Mouse (Mus musculus) midbrain, postnatal 0 days (tissue): Measurements from ENCODE around the gene Slc25a3. TPM values are rescaled to one million over a fixed set of nuclear protein-coding genes. Genes with fewer than 3 reads are reported as not detected.

Source experiments
- ATAC-seq: fragments of 200-750 bp; cut with Nextera tagmentation; 2 replicates; pipeline ENCODE4 v1.8.0; 2017; ENCODE audit warnings: moderate number of reproducible peaks, mild to moderate bottlenecking, moderate TSS enrichment, moderate library complexity; ENCODE audit not compliant: low FRiP score
- DNase-seq: peaks from one replicate; pipeline ENCODE4 v3.0.0-alpha.2; 2015; ENCODE audit warnings: low spot score
- H3K27ac ChIP-seq: fragments of 300-500 bp; sonication (generic); 2 replicates; pipeline ENCODE4 v1.5.1; 2014; ENCODE audit warnings: low read depth, mild to moderate bottlenecking, low read length, mixed read lengths
- H3K27me3 ChIP-seq: fragments of 300-500 bp; sonication (generic); 2 replicates; pipeline ENCODE4 v1.6.1; 2014; ENCODE audit warnings: low read length, control low read depth, mixed read lengths; ENCODE audit not compliant: insufficient read depth
- H3K36me3 ChIP-seq: fragments of 300-500 bp; sonication (generic); 2 replicates; pipeline ENCODE4 v1.6.1; 2014; ENCODE audit warnings: low read length, control low read depth, mixed read lengths; ENCODE audit not compliant: insufficient read depth
- H3K4me1 ChIP-seq: fragments of 300-500 bp; sonication (generic); 2 replicates; pipeline ENCODE4 v1.6.1; 2014; ENCODE audit warnings: mild to moderate bottlenecking, control low read depth, antibody characterized with exemption, low read length, mixed read lengths; ENCODE audit not compliant: insufficient read depth
- H3K4me2 ChIP-seq: fragments of 300-500 bp; sonication (generic); 2 replicates; pipeline ENCODE4 v1.6.1; 2014; ENCODE audit warnings: low read depth, mild to moderate bottlenecking, low read length, mixed read lengths; ENCODE audit not compliant: poor library complexity, severe bottlenecking
- H3K4me3 ChIP-seq: fragments of 300-500 bp; sonication (generic); 2 replicates; pipeline ENCODE4 v1.5.1; 2014; ENCODE audit warnings: low read depth, mild to moderate bottlenecking, low read length, moderate library complexity
- H3K9ac ChIP-seq: fragments of 300-500 bp; sonication (generic); replicated peaks from 2 replicates; pipeline ENCODE4 v1.6.1; 2014; ENCODE audit warnings: mild to moderate bottlenecking, low read length, moderate library complexity, mixed read lengths; ENCODE audit not compliant: poor library complexity, severe bottlenecking
- H3K9me3 ChIP-seq: fragments of 300-500 bp; sonication (generic); 2 replicates; pipeline ENCODE4 v1.6.1; 2016; ENCODE audit warnings: low read length, control low read depth
- CTCF ChIP-seq: IDR thresholded peaks from 2 replicates; pipeline ENCODE4 v1.5.1; 2016; ENCODE audit warnings: antibody characterized with exemption, mild to moderate bottlenecking
- WGBS: fragments of 180-500 bp; shearing (Covaris S2); extraction: QIAGEN DNeasy Blood & Tissue Kit; methylation state at CpG from one replicate; pipeline ENCODE4 v1.1.7; 2014; 5-methylcytosine and 5-hydroxymethylcytosine counted together
- polyA plus RNA-seq: library from polyadenylated mRNA; unstranded; fragments of >200 nt; fragmentation: Nextera tagmentation; extraction: Ambion mirVana; gene quantifications from 2 replicates; pipeline ENCODE4 v1.2.1, GENCODE M21; 2015
- total RNA-seq: library from RNA; depleted of rRNA; stranded (reverse); fragments of >200 nt; gene quantifications from 2 replicates; pipeline ENCODE4 v1.2.3, GENCODE M21; 2014; rRNA removed

Gene Slc25a3
- total RNA-seq, result 427 and 430 TPM in 2 replicates
- polyA plus RNA-seq, result 640 and 652 TPM in 2 replicates

DNA sequence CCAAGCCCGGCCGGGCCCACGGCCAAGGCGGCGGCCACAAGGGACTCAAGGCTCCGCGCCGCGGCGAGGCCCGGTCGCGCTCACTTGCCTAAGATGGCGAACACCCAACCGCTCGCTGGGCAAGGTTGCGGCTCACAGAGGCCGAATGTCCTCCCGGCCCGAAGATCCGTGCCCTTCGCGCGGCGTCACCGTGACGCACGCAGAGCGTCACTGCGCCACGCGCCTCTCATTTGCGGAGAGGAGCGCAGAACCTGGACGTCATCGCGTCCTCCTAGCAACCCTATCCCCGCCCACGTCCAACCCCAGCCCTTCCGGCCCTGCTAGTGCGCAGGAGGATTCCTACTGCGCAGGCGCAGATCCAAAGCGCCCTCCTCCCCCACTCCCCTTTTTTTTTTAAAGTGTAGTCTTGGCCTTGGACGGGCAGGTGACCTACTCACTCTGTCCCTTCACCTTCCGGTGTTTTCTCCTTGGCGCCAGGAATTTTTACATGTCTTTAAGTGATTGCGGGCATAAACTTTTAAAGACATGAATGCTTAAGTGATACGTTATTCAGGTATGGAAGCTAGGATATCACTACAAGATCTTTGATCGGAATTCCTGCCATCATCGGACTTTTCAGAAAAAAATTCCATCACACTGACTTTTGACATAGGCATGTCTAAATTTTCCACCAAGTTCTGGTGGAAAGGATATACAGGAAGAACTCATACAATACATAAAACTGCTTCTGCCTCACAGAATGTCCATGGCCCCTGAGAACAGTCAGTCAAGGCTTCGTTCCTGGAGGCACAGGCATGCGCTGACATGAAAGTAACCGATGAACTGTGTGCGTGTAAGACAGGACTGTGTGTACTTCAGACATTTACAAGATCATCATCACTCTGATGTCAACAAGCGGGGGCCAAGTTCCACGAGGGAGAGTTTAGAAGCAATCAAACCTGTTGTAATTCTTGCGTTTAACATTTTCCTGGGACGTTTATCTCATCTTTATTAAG, at the start of gene Slc25a3:
Slc25a3 (minus strand) TSS at position 232 of the 995 bp plus-strand sequence.
- TF ChIP-seq CTCF, result no peak
- Histone ChIP-seq H3K4me2 (peak within 1 kb of the TSS; percentile 86), H3K4me1 (peaks cover 6% of the 10 kb centered on the region; the same call in 1 of the 2 replicates), H3K36me3 (peaks cover 6% of the 10 kb centered on the region), H3K27ac (peak within 1 kb of the TSS; percentile 91), H3K9me3 (no peaks in the 10 kb centered on the region), H3K4me3 (peak within 1 kb of the TSS; percentile 99), H3K9ac (peak within 1 kb of the TSS; percentile 99), H3K27me3 (no peaks in the 10 kb centered on the region)
- WGBS, result 13% methylated on average over 57 of the region's 59 CpGs
- ATAC-seq (peak; percentile 100), DNase-seq (peak; percentile 99)

DNA sequence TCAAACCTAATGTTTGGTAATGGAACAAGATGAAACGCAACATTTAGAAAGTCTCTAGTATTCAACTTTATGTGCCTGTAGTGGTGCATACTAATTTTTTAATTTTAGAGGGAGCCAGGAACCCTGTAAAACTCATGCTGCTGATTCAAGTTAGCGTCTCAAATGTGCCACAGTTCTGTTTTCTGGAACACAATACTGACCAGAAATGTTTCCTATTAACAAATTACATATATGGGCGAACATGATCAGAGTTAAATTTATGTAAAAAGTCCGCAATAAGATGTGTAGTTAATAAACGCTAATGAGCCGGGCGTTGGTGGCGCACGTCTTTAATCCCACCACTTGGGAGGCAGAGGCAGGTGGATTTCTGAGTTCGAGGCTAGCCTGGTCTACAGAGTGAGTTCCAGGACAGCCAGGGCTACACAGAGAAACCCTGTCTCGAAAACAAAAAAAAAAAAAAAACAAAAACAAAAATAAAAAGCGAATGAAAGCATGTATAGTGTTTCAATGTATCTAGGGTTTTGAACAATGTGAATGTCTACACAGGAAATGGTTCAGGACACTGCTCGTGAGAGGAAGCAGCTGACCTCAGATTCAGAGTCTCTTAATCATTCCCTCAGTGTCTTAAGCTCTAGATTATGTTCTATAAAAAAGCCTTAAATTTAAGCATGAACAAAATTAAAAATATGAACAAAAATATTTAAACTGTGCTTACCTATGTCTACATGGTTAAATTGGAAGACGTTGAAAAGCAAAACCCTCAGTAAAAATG, 48.7 kb upstream of the Slc25a3 start:
- Histone ChIP-seq H3K9ac (0 out of 2 replicates have a peak overlapping the region, but pooled peaks have one; percentile 97), H3K27me3 (no peaks in the 10 kb centered on the region), H3K27ac (peak overlapping the region; percentile 97), H3K4me2 (peak overlapping the region; percentile 69), H3K36me3 (no peaks in the 10 kb centered on the region), H3K4me3 (peak overlapping the region; percentile 94), H3K9me3 (no peaks in the 10 kb centered on the region), H3K4me1 (peaks cover 6% of the 10 kb centered on the region)
- TF ChIP-seq CTCF, result no peak
- 86% methylated on average over 14 of the region's 14 CpGs for WGBS
- DNase-seq, result no peak
- no peak for ATAC-seq

DNA sequence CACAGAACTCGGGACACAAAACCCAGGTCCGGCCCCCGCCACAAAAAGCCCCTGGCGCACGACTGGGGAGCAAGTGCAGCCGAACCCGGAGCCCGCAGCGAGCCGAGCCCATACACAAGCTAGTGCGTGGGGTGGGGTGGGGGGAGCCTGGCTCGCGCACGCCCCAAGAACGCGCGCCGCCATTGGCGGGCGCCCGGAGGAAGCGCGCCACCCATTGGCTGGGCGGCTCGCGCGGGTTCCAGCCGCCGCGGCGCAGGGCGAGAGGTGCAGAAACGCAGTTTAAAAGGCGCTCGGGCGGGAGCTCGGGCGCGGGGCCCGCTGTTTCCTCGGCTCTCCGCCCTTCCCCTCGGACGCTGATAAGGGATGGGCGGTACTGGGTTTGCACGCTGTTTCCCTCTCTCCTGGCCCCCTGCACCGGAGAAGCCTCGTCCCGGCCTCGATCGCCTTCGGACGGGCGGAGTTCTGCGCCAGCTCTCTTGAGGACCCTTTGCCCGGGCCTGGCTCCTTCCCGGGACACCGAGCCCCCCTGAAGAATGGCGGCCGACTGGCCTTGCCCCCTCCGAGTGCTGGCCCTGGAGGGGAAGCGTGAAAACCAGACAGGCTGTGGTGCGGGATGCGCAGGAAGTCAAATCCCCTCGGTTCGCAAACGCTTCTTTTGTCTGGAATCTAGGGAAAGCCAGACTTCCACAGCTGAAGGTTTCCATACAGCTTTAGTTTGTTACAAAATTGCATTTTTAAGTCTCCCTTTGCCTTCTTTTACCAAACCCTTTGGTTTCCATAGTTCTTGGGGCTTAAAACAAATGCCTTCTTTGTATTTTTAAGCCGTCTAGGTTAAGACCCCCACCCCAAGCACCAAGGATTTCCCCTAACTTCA, 47.8 kb upstream of the Slc25a3 start:
- DNase-seq (peak; percentile 95), ATAC-seq (peak; percentile 98)
- no peaks in the 10 kb centered on the region for H3K27me3 ChIP-seq
- no peaks in the 10 kb centered on the region for H3K36me3 ChIP-seq
- peak overlapping the region; percentile 97 for H3K27ac ChIP-seq
- no peaks in the 10 kb centered on the region for H3K9me3 ChIP-seq
- H3K9ac ChIP-seq, result peak overlapping the region; percentile 97
- WGBS, result under 1% methylated on average over 52 of the region's 68 CpGs
- no peak; the same call in none of the 2 replicates for TF ChIP-seq CTCF
- H3K4me3 ChIP-seq, result peak overlapping the region; percentile 94
- H3K4me1 ChIP-seq, result peaks cover 6% of the 10 kb centered on the region
- peak overlapping the region; percentile 69 for H3K4me2 ChIP-seq

GRCm38 (mm10) chr10:91171041-91171440, 47.2 kb upstream of the Slc25a3 start:
- DNase-seq (peak; percentile 41), ATAC-seq (peak; percentile 72)
- peak overlapping the region; percentile 94 for H3K4me3 ChIP-seq
- no peaks in the 10 kb centered on the region for H3K27me3 ChIP-seq
- H3K27ac ChIP-seq, result peak overlapping the region; percentile 97
- peak overlapping the region; percentile 45 for H3K4me2 ChIP-seq
- no peaks in the 10 kb centered on the region for H3K9me3 ChIP-seq
- no peak for TF ChIP-seq CTCF
- peak overlapping the region; percentile 97 for H3K9ac ChIP-seq
- H3K36me3 ChIP-seq, result no peaks in the 10 kb centered on the region
- H3K4me1 ChIP-seq, result peaks cover 6% of the 10 kb centered on the region
- under 1% methylated on average over 57 of the region's 59 CpGs for WGBS
